Mouse (Mus musculus): ENCODE measurements around the gene Pamr1.

GRCm38 (mm10) chr2:102663339-102663738 lies 113.5 kb downstream of the Pamr1 start:
- no peak for TF ChIP-seq CTCF (IDR thresholded peaks at IDR 0.05; ENCODE audit: low read depth)
- no peak for TF ChIP-seq EP300 (optimal IDR thresholded peaks at IDR 0.05)

Measured in stomach, postnatal 0 days (tissue).